Mouse (Mus musculus): ENCODE measurements at regions not wholly inside any gene's neighbourhood (a gene's known extent, or its start where the extent isn't known, plus 50 kb on each side); places are given as distances from the start of the nearest gene placed in this dataset.

- Histone ChIP-seq H3K9me3 (ENCODE audit: low read length) (no peaks in the 10 kb centered on the region), H3K4me1 (ENCODE audit: insufficient read depth) (no peaks in the 10 kb centered on the region), H3K27ac (ENCODE audit: low read depth, low read length) (no peak overlapping the region), H3K4me3 (ENCODE audit: low read depth, low read length) (no peak overlapping the region), H3K9ac (no peak overlapping the region), H3K4me2 (ENCODE audit: low read depth) (no peak overlapping the region), H3K27me3 (ENCODE audit: insufficient read depth, low read length) (no peaks in the 10 kb centered on the region), H3K36me3 (ENCODE audit: insufficient read depth) (no peaks in the 10 kb centered on the region)
- DNase-seq (no peak), ATAC-seq (no peak)
- WGBS, result 88% methylated on average over 4 of the region's 4 CpGs
- no peak for TF ChIP-seq CTCF (IDR thresholded peaks at IDR 0.05; ENCODE audit: low read depth)
Observed at GRCm38 (mm10) chr16:95864646-95865045, 126.1 kb downstream of the Psmg1 start.

- Histone ChIP-seq H3K9ac (no peak overlapping the region), H3K36me3 (ENCODE audit: insufficient read depth) (no peaks in the 10 kb centered on the region), H3K4me3 (ENCODE audit: low read depth, low read length) (no peak overlapping the region), H3K9me3 (ENCODE audit: low read length) (no peaks in the 10 kb centered on the region), H3K27me3 (ENCODE audit: insufficient read depth, low read length) (no peaks in the 10 kb centered on the region), H3K4me2 (ENCODE audit: low read depth) (no peak overlapping the region), H3K4me1 (ENCODE audit: insufficient read depth) (no peaks in the 10 kb centered on the region), H3K27ac (ENCODE audit: low read depth, low read length) (no peak overlapping the region)
- no peak for DNase-seq
- WGBS, result 82% methylated on average over 13 of the region's 13 CpGs
- ATAC-seq, result no peak
- no peak for TF ChIP-seq CTCF (IDR thresholded peaks at IDR 0.05; ENCODE audit: low read depth)
Observed at GRCm38 (mm10) chr16:95864106-95864505, 126.7 kb downstream of the Psmg1 start.

- H3K36me3 ChIP-seq (ENCODE audit: insufficient read depth), result no peaks in the 10 kb centered on the region
- no peaks in the 10 kb centered on the region for H3K27me3 ChIP-seq (ENCODE audit: insufficient read depth, low read length)
- H3K27ac ChIP-seq (ENCODE audit: low read depth, low read length), result no peak overlapping the region
- no peaks in the 10 kb centered on the region for H3K9me3 ChIP-seq (ENCODE audit: low read length)
- TF ChIP-seq CTCF (IDR thresholded peaks at IDR 0.05; ENCODE audit: low read depth), result no peak
- 90% methylated on average over 4 of the region's 4 CpGs for WGBS
- ATAC-seq, result no peak
- H3K4me2 ChIP-seq (ENCODE audit: low read depth), result no peak overlapping the region
- H3K9ac ChIP-seq, result no peak overlapping the region
- no peak for DNase-seq
- no peaks in the 10 kb centered on the region for H3K4me1 ChIP-seq (ENCODE audit: insufficient read depth)
- no peak overlapping the region for H3K4me3 ChIP-seq (ENCODE audit: low read depth, low read length)
Observed at GRCm38 (mm10) chr16:95863565-95863964, 127.2 kb downstream of the Psmg1 start.

GRCm38 (mm10) chr16:95862621-95863020 lies 128.1 kb downstream of the Psmg1 start:
- 80% methylated on average over 3 of the region's 3 CpGs for WGBS
- Histone ChIP-seq H3K9ac (no peak overlapping the region), H3K36me3 (ENCODE audit: insufficient read depth) (no peaks in the 10 kb centered on the region), H3K4me2 (ENCODE audit: low read depth) (no peak overlapping the region), H3K4me3 (ENCODE audit: low read depth, low read length) (no peak overlapping the region), H3K4me1 (ENCODE audit: insufficient read depth) (no peaks in the 10 kb centered on the region), H3K9me3 (ENCODE audit: low read length) (no peaks in the 10 kb centered on the region), H3K27me3 (ENCODE audit: insufficient read depth, low read length) (no peaks in the 10 kb centered on the region), H3K27ac (ENCODE audit: low read depth, low read length) (no peak overlapping the region)
- ATAC-seq (no peak), DNase-seq (no peak)
- TF ChIP-seq CTCF (IDR thresholded peaks at IDR 0.05; ENCODE audit: low read depth), result no peak

GRCm38 (mm10) chr16:95861231-95861690 lies 129.5 kb downstream of the Psmg1 start:
- no peak for ATAC-seq
- 77% methylated on average over 12 of the region's 12 CpGs for WGBS

GRCm38 (mm10) chr16:95860810-95861209 lies 129.9 kb downstream of the Psmg1 start:
- Histone ChIP-seq H3K27me3 (ENCODE audit: insufficient read depth, low read length) (no peaks in the 10 kb centered on the region), H3K4me3 (ENCODE audit: low read depth, low read length) (no peak overlapping the region), H3K4me1 (ENCODE audit: insufficient read depth) (no peaks in the 10 kb centered on the region), H3K36me3 (ENCODE audit: insufficient read depth) (no peaks in the 10 kb centered on the region), H3K4me2 (ENCODE audit: low read depth) (no peak overlapping the region), H3K27ac (ENCODE audit: low read depth, low read length) (no peak overlapping the region), H3K9ac (no peak overlapping the region), H3K9me3 (ENCODE audit: low read length) (no peaks in the 10 kb centered on the region)
- no peak for DNase-seq
- no peak for ATAC-seq
- WGBS, result 87% methylated on average over 9 of the region's 9 CpGs
- no peak for TF ChIP-seq CTCF (IDR thresholded peaks at IDR 0.05; ENCODE audit: low read depth)

More at GRCm38 (mm10) chr16:95861231-95861690, 129.5 kb downstream of the Psmg1 start:
- Histone ChIP-seq H3K4me1 (ENCODE audit: insufficient read depth) (no peaks in the 10 kb centered on the region), H3K4me3 (ENCODE audit: low read depth, low read length) (no peak overlapping the region), H3K36me3 (ENCODE audit: insufficient read depth) (no peaks in the 10 kb centered on the region), H3K9ac (no peak overlapping the region), H3K4me2 (ENCODE audit: low read depth) (no peak overlapping the region), H3K27me3 (ENCODE audit: insufficient read depth, low read length) (no peaks in the 10 kb centered on the region), H3K9me3 (ENCODE audit: low read length) (no peaks in the 10 kb centered on the region), H3K27ac (ENCODE audit: low read depth, low read length) (no peak overlapping the region)
- TF ChIP-seq CTCF (IDR thresholded peaks at IDR 0.05; ENCODE audit: low read depth), result no peak
- no peak for DNase-seq

- H3K27me3 ChIP-seq (ENCODE audit: insufficient read depth, low read length), result no peaks in the 10 kb centered on the region
- no peak for ATAC-seq
- H3K4me2 ChIP-seq (ENCODE audit: low read depth), result no peak overlapping the region
- TF ChIP-seq CTCF (IDR thresholded peaks at IDR 0.05; ENCODE audit: low read depth), result no peak
- DNase-seq, result no peak
- H3K9me3 ChIP-seq (ENCODE audit: low read length), result no peaks in the 10 kb centered on the region
- no peak overlapping the region for H3K9ac ChIP-seq
- no peak overlapping the region for H3K27ac ChIP-seq (ENCODE audit: low read depth, low read length)
- no peaks in the 10 kb centered on the region for H3K4me1 ChIP-seq (ENCODE audit: insufficient read depth)
- H3K36me3 ChIP-seq (ENCODE audit: insufficient read depth), result no peaks in the 10 kb centered on the region
- no peak overlapping the region for H3K4me3 ChIP-seq (ENCODE audit: low read depth, low read length)
- 90% methylated on average over 5 of the region's 5 CpGs for WGBS
Observed at GRCm38 (mm10) chr16:95860111-95860510, 130.6 kb downstream of the Psmg1 start.

GRCm38 (mm10) chr16:95857403-95857802 lies 133.4 kb downstream of the Psmg1 start:
- H3K36me3 ChIP-seq (ENCODE audit: insufficient read depth), result no peaks in the 10 kb centered on the region
- DNase-seq (no peak), ATAC-seq (no peak)
- no peaks in the 10 kb centered on the region for H3K4me1 ChIP-seq (ENCODE audit: insufficient read depth)
- H3K4me3 ChIP-seq (ENCODE audit: low read depth, low read length), result no peak overlapping the region
- no peak overlapping the region for H3K27ac ChIP-seq (ENCODE audit: low read depth, low read length)
- H3K27me3 ChIP-seq (ENCODE audit: insufficient read depth, low read length), result no peaks in the 10 kb centered on the region
- TF ChIP-seq CTCF (IDR thresholded peaks at IDR 0.05; ENCODE audit: low read depth), result no peak
- H3K9me3 ChIP-seq (ENCODE audit: low read length), result no peaks in the 10 kb centered on the region
- no peak overlapping the region for H3K9ac ChIP-seq
- WGBS, result 90% methylated on average over 3 of the region's 3 CpGs
- no peak overlapping the region for H3K4me2 ChIP-seq (ENCODE audit: low read depth)
